Mouse (Mus musculus): ENCODE results near the gene Gfi1.

The Gfi1 gene

GRCm38 (mm10) chr5:107725435-107726261 is at the start of gene Gfi1:
Gene Gfi1 (minus strand): TSS chr5:107726036.
- DNase-seq (ENCODE audit: extremely low read depth, low read depth, low spot score) = no peak

- DNase-seq (ENCODE audit: extremely low read depth, low read depth, low spot score) = no peak
Observed at GRCm38 (mm10) chr5:107772049-107772448, 46.2 kb upstream of the Gfi1 start.

GRCm38 (mm10) chr5:107768224-107768623 is 42.4 kb upstream of the Gfi1 start:
- DNase-seq (ENCODE audit: extremely low read depth, low read depth, low spot score) = no peak

GRCm38 (mm10) chr5:107765946-107766345 is 40.1 kb upstream of the Gfi1 start:
- no peak for DNase-seq (ENCODE audit: extremely low read depth, low read depth, low spot score)

GRCm38 (mm10) chr5:107764486-107764885 is 38.6 kb upstream of the Gfi1 start:
- DNase-seq (ENCODE audit: extremely low read depth, low read depth, low spot score) = no peak

GRCm38 (mm10) chr5:107763674-107764073 is 37.8 kb upstream of the Gfi1 start:
- no peak for DNase-seq (ENCODE audit: extremely low read depth, low read depth, low spot score)

GRCm38 (mm10) chr5:107759121-107759520 is 33.3 kb upstream of the Gfi1 start:
- no peak for DNase-seq (ENCODE audit: extremely low read depth, low read depth, low spot score)

GRCm38 (mm10) chr5:107756072-107756471 is 30.2 kb upstream of the Gfi1 start:
- no peak for DNase-seq (ENCODE audit: extremely low read depth, low read depth, low spot score)

GRCm38 (mm10) chr5:107754740-107755139 is 28.9 kb upstream of the Gfi1 start:
- no peak for DNase-seq (ENCODE audit: extremely low read depth, low read depth, low spot score)

- no peak for DNase-seq (ENCODE audit: extremely low read depth, low read depth, low spot score)
Observed at GRCm38 (mm10) chr5:107753656-107754055, 27.8 kb upstream of the Gfi1 start.

- DNase-seq (ENCODE audit: extremely low read depth, low read depth, low spot score) = peak; percentile 59
Observed at GRCm38 (mm10) chr5:107749229-107749916, 23.5 kb upstream of the Gfi1 start.

GRCm38 (mm10) chr5:107739023-107739422 is 13.2 kb upstream of the Gfi1 start:
- no peak for DNase-seq (ENCODE audit: extremely low read depth, low read depth, low spot score)

GRCm38 (mm10) chr5:107738296-107738695 is 12.5 kb upstream of the Gfi1 start:
- no peak for DNase-seq (ENCODE audit: extremely low read depth, low read depth, low spot score)

- DNase-seq (ENCODE audit: extremely low read depth, low read depth, low spot score) = no peak
Observed at GRCm38 (mm10) chr5:107736171-107736570, 10.3 kb upstream of the Gfi1 start.

- DNase-seq (ENCODE audit: extremely low read depth, low read depth, low spot score) = no peak
Observed at GRCm38 (mm10) chr5:107731844-107732243, 6.0 kb upstream of the Gfi1 start.

- DNase-seq (ENCODE audit: extremely low read depth, low read depth, low spot score) = no peak
Observed at GRCm38 (mm10) chr5:107731408-107731807, 5.6 kb upstream of the Gfi1 start.

- DNase-seq (ENCODE audit: extremely low read depth, low read depth, low spot score) = no peak
Observed at GRCm38 (mm10) chr5:107727007-107727402, 1.2 kb upstream of the Gfi1 start.

GRCm38 (mm10) chr5:107726281-107727006 is 608 bp upstream of the Gfi1 start:
- DNase-seq (ENCODE audit: extremely low read depth, low read depth, low spot score) = no peak

GRCm38 (mm10) chr5:107724661-107725434 is 988 bp downstream of the Gfi1 start:
- no peak for DNase-seq (ENCODE audit: extremely low read depth, low read depth, low spot score)

- peak; percentile 25 for DNase-seq (ENCODE audit: extremely low read depth, low read depth, low spot score)
Observed at GRCm38 (mm10) chr5:107723541-107724511, 2.0 kb downstream of the Gfi1 start.

All from fat pad, adult 2 months (tissue).